ENCODE assay signal across 42 mouse cellular contexts in the genomic region with DNA sequence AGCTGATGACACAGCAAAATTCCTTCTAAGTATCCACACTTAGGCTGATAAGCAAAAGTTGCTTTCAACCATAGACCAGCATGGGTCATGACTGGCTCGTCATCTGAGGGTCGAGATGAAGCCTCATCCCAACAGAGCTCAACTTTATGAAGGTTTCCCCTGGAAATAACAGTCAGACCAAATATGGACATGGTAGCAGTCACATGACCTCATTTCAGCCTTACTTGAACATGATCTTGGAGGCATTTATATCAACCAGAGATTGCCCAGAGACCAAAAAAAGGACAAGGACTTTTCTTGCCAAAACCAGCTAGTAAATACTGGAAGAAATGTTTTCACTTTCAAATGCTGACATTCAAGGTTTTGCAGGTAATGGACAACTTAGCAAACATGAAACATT. TPM values are rescaled to one million over a fixed set of nuclear protein-coding genes. Genes with fewer than 3 reads are reported as not detected.
"Had no signal": no experiment of that assay in that cellular context is flagged by ENCODE, and none has a peak within 500 bp of the region (broad histone marks: within the 10 kb centered on the region; RNA-seq: fewer than 3 reads in every experiment).

No protein-coding gene starts in this region.

- H3K27me3 ChIP-seq: heart, embryonic 13.5 days; heart, embryonic 15.5 days; hindbrain, embryonic 13.5 days; kidney, embryonic 15.5 days; limb, embryonic 13.5 days; limb, embryonic 15.5 days; liver, embryonic 12.5 days had no signal

- H3K36me3 ChIP-seq: heart, embryonic 13.5 days; heart, embryonic 15.5 days; hindbrain, embryonic 13.5 days; kidney, embryonic 15.5 days; limb, embryonic 13.5 days; limb, embryonic 15.5 days; liver, embryonic 12.5 days had no signal

- H3K4me1 ChIP-seq: heart, embryonic 13.5 days; heart, embryonic 15.5 days; hindbrain, embryonic 13.5 days; kidney, embryonic 15.5 days; limb, embryonic 13.5 days; limb, embryonic 15.5 days; liver, embryonic 12.5 days had no signal

- H3K27ac ChIP-seq: gastrocnemius, adult 2 months; heart, adult 2 months; heart, embryonic 13.5 days; heart, embryonic 15.5 days; hindbrain, embryonic 13.5 days; kidney, embryonic 15.5 days; kidney, postnatal 0 days; limb, embryonic 13.5 days; limb, embryonic 15.5 days; liver, embryonic 12.5 days; liver, embryonic 14.5 days had no signal

- H3K4me3 ChIP-seq: gastrocnemius, adult 2 months; heart, adult 2 months; heart, embryonic 13.5 days; heart, embryonic 15.5 days; hindbrain, embryonic 13.5 days; kidney, embryonic 15.5 days; limb, embryonic 13.5 days; limb, embryonic 15.5 days; liver, embryonic 12.5 days had no signal

- H3K4me2 ChIP-seq: heart, embryonic 11.5 days; heart, embryonic 13.5 days; heart, embryonic 15.5 days; hindbrain, embryonic 13.5 days; kidney, embryonic 15.5 days; limb, embryonic 13.5 days; limb, embryonic 15.5 days; liver, embryonic 12.5 days had no signal

- H3K9me3 ChIP-seq: heart, embryonic 13.5 days; heart, embryonic 15.5 days; hindbrain, embryonic 13.5 days; kidney, embryonic 15.5 days; limb, embryonic 13.5 days; limb, embryonic 15.5 days; liver, embryonic 12.5 days had no signal

- H3K9ac ChIP-seq: heart, embryonic 13.5 days; heart, embryonic 15.5 days; hindbrain, embryonic 13.5 days; kidney, embryonic 15.5 days; limb, embryonic 13.5 days; limb, embryonic 15.5 days; liver, embryonic 12.5 days; liver, embryonic 14.5 days had no signal

- DNase-seq: gastrocnemius, adult 2 months; gastrocnemius, postnatal 10 days; gastrocnemius, postnatal 36 days; heart, adult 11 months; heart, adult 2 months; heart, postnatal 14 days; heart, postnatal 36 days; kidney, adult 11 months; kidney, adult 2 months; kidney, adult 9 months; kidney, postnatal 14 days; kidney, postnatal 36 days; layer of hippocampus, adult 9-11 months; layer of hippocampus, postnatal 36 days; left cerebral cortex, postnatal 4 days had no signal

- ATAC-seq: hindbrain, embryonic 16.5 days; intestine, embryonic 16.5 days; liver, embryonic 12.5 days had no signal

RNA-seq across cellular contexts. Expression of a gene that starts 47.3 kb away (rescaled TPM):
- total RNA-seq: gastrocnemius, adult 2 months; gastrocnemius, postnatal 10 days; gastrocnemius, postnatal 36 days; heart, adult 2 months; heart, postnatal 14 days; heart, postnatal 36 days; hematopoietic stem cell, adult 5-6 weeks; layer of hippocampus, adult 18-20 months; layer of hippocampus, adult 8-10 months; layer of hippocampus, postnatal 14 days; left cerebral cortex, adult 18-20 months; left cerebral cortex, postnatal 10 days; left cerebral cortex, postnatal 25 days; liver, adult 2 months had no signal
- polyA plus RNA-seq: gonadal fat pad, adult 2 months; heart, adult 2 months; heart, embryonic 11.5 days; heart, embryonic 13.5 days; heart, embryonic 15.5 days; heart, postnatal 0 days; hindbrain, embryonic 11.5 days; hindbrain, embryonic 13.5 days; hindbrain, embryonic 16.5 days; intestine, embryonic 14.5 days; intestine, embryonic 16.5 days; kidney, adult 2 months; kidney, embryonic 15.5 days; kidney, postnatal 0 days; large intestine, adult 2 months; limb, embryonic 11.5 days; limb, embryonic 13.5 days; limb, embryonic 15.5 days; liver, adult 2 months; liver, embryonic 12.5 days; liver, embryonic 14.5 days; liver, embryonic 16.5 days had no signal
